Mouse (Mus musculus): ENCODE results near the gene Birc5. TPM values are rescaled to one million over a fixed set of nuclear protein-coding genes. Genes with fewer than 3 reads are reported as not detected.

The Birc5 gene
- polyA plus RNA-seq, 1 experiment from 2014 or later = 293 TPM

- Histone ChIP-seq H3K36me3 (no peaks in the 10 kb centered on the region), H3K9me3 (no peaks in the 10 kb centered on the region), H3K9ac (no peak overlapping the region), H3K27me3 (replicated peaks) (no peaks in the 10 kb centered on the region), H3K4me3 (replicated peaks) (no peak overlapping the region), H3K4me2 (no peak overlapping the region), H3K4me1 (peaks cover 43% of the 10 kb centered on the region), H3K27ac (no peak overlapping the region)
- WGBS = 53% methylated on average over 6 of the region's 6 CpGs
- ATAC-seq (ENCODE audit: insufficient read depth, low FRiP score, low read depth) = no peak
These were observed 43.1 kb downstream of the Birc5 start for GRCm38 (mm10) chr11:117892199-117892598.

- H3K9ac ChIP-seq = no peak overlapping the region
- H3K36me3 ChIP-seq = no peaks in the 10 kb centered on the region
- no peak overlapping the region for H3K4me2 ChIP-seq
- no peaks in the 10 kb centered on the region for H3K27me3 ChIP-seq (replicated peaks)
- peaks cover 24% of the 10 kb centered on the region for H3K4me1 ChIP-seq
- H3K4me3 ChIP-seq (replicated peaks) = no peak overlapping the region
- no peaks in the 10 kb centered on the region for H3K9me3 ChIP-seq
- 64% methylated on average over 10 of the region's 10 CpGs for WGBS
- ATAC-seq (ENCODE audit: insufficient read depth, low FRiP score, low read depth) = no peak
- no peak overlapping the region for H3K27ac ChIP-seq
These were observed 45.6 kb downstream of the Birc5 start for GRCm38 (mm10) chr11:117894676-117895075.

DNA sequence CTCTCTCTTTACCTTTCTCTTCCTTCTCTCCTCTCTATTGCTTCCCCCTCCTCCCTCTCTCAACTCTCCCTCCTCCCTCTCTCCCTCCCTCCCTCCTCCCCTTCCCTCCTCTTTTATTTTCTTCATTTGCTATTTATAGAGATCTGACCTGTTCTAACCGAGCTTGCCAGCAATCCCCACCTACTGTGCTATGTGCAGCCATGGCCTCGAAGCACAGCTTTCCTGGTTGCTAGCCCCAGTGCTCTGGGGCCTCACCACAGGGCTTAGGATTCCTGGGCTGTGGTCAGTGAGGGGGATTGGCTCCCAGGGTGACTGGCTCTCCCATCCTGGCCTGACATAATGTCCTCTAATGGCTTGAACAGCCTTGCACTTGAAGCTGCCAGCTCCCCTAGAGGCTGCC, 47.5 kb downstream of the Birc5 start:
- Histone ChIP-seq H3K4me3 (replicated peaks) (no peak overlapping the region), H3K9ac (no peak overlapping the region), H3K27ac (no peak overlapping the region), H3K4me1 (peaks cover 6% of the 10 kb centered on the region; the same call in 1 of the 2 replicates), H3K36me3 (no peaks in the 10 kb centered on the region), H3K9me3 (no peaks in the 10 kb centered on the region), H3K27me3 (replicated peaks) (no peaks in the 10 kb centered on the region), H3K4me2 (no peak overlapping the region)
- 42% methylated on average over 2 of the region's 2 CpGs for WGBS
- ATAC-seq (ENCODE audit: insufficient read depth, low FRiP score, low read depth) = no peak

DNA sequence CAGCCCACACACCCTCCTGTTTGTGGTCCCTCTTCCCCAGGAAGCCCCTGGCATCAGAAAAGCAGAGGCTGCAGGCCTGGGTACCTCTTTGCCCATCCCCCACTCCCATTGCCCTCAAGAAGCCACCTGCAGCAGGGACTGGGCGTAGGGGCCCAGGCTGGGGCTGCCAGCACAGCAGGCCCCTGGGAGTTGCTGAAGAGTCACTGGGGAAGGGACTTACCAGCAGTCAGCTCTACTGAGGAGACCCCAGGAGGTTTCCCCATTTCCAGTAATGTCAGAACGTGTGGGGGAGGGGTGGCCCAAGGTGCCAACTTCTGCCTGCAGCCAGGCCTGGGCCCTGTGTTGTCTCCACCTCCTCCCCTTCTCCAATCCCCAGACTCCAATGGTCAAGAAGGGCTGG, 53.2 kb downstream of the Birc5 start:
- Histone ChIP-seq H3K9ac (no peak overlapping the region), H3K27me3 (replicated peaks) (no peaks in the 10 kb centered on the region), H3K4me2 (no peak overlapping the region), H3K9me3 (no peaks in the 10 kb centered on the region), H3K4me3 (replicated peaks) (no peak overlapping the region), H3K36me3 (no peaks in the 10 kb centered on the region), H3K27ac (no peak overlapping the region), H3K4me1 (no peaks in the 10 kb centered on the region)
- ATAC-seq (ENCODE audit: insufficient read depth, low FRiP score, low read depth) = no peak
- WGBS = 70% methylated on average over 2 of the region's 2 CpGs

DNA sequence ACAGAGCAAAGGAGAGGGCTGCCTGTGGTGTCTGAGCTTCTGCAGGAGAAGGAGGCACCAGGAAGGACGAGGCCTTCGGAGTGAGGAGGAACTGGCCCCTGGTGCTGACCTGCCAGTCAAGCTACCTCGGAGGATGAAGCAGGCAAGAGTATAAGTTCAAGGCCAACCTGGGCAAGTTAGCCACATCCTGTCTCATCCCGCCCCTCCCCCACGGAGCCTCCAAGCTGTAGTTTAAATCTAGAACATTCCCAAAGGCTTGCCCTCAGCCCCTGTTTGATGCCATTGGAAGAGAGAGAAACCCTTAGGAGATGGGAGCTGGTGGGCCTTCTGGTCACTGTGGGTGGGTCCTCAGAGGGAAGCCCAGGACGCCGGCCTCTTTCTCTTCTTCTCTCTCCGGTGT, 55.4 kb downstream of the Birc5 start:
- WGBS = 77% methylated on average over 8 of the region's 8 CpGs

More for the DNA sequence above, 55.4 kb downstream of the Birc5 start:
- Histone ChIP-seq H3K4me3 (replicated peaks) (no peak overlapping the region), H3K27ac (no peak overlapping the region), H3K9me3 (no peaks in the 10 kb centered on the region), H3K36me3 (no peaks in the 10 kb centered on the region), H3K4me1 (no peaks in the 10 kb centered on the region), H3K4me2 (no peak overlapping the region), H3K9ac (no peak overlapping the region), H3K27me3 (replicated peaks) (no peaks in the 10 kb centered on the region)
- no peak for ATAC-seq (ENCODE audit: insufficient read depth, low FRiP score, low read depth)

Other genes with a start within 250 kb of the Birc5 start
- gene Tnrc6c, start 195.0 kb upstream of the Birc5 start, polyA plus RNA-seq (2015; fragmentation: Nextera tagmentation; extraction: Ambion mirVana) = 11.6 and 12.2 TPM in 2 replicates
- 4.1 and 5.4 TPM in 2 replicates for gene Tmc8, start 67.2 kb upstream of the Birc5 start, polyA plus RNA-seq (2015; fragmentation: Nextera tagmentation; extraction: Ambion mirVana)
- 28.3 and 29.4 TPM in 2 replicates for gene Tmc6, start 67.1 kb upstream of the Birc5 start, polyA plus RNA-seq (2015; fragmentation: Nextera tagmentation; extraction: Ambion mirVana)
- gene 6030468B19Rik, start 51.6 kb upstream of the Birc5 start, polyA plus RNA-seq (2015; fragmentation: Nextera tagmentation; extraction: Ambion mirVana) = 2.0 and 7.2 TPM in 2 replicates
- 0.53 and 1.3 TPM in 2 replicates for gene Gm20708, start 39.6 kb upstream of the Birc5 start, polyA plus RNA-seq (2015; fragmentation: Nextera tagmentation; extraction: Ambion mirVana)
- gene Syngr2, start 39.6 kb upstream of the Birc5 start, polyA plus RNA-seq (2015; fragmentation: Nextera tagmentation; extraction: Ambion mirVana) = 132 and 137 TPM in 2 replicates
- gene Afmid, start 23.3 kb upstream of the Birc5 start, polyA plus RNA-seq (2015; fragmentation: Nextera tagmentation; extraction: Ambion mirVana) = 7.2 and 7.4 TPM in 2 replicates
- gene Tk1, start 23.2 kb upstream of the Birc5 start, polyA plus RNA-seq (2015; fragmentation: Nextera tagmentation; extraction: Ambion mirVana) = 139 and 142 TPM in 2 replicates
- gene Tmem235, start 11.5 kb downstream of the Birc5 start, polyA plus RNA-seq (2015; fragmentation: Nextera tagmentation; extraction: Ambion mirVana) = not detected in 2 replicates
- gene Tha1, start 24.2 kb downstream of the Birc5 start, polyA plus RNA-seq (2015; fragmentation: Nextera tagmentation; extraction: Ambion mirVana) = 7.1 and 7.2 TPM in 2 replicates
- 16.0 and 18.5 TPM in 2 replicates for gene Socs3, start 120.8 kb downstream of the Birc5 start, polyA plus RNA-seq (2015; fragmentation: Nextera tagmentation; extraction: Ambion mirVana)
- 31.7 and 34.6 TPM in 2 replicates for gene Pgs1, start 137.0 kb downstream of the Birc5 start, polyA plus RNA-seq (2015; fragmentation: Nextera tagmentation; extraction: Ambion mirVana)